Mouse (Mus musculus) T-helper 2 cell (primary cell): ENCODE results near the gene Anpep.

Source experiments
- in situ Hi-C: fragments of 300-600 bp; cut with MboI, MseI; formaldehyde crosslinking; loops from one replicate; pipeline ENCODE4 v1.15.1; 2025; ENCODE audit warnings: high pct_unique_total_duplicates

Anpep gene

GRCm38 (mm10) chr7:79866294-79867000 lies 5.6 kb upstream of the Anpep start:
- in situ Hi-C loops = no loop called here

GRCm38 (mm10) chr7:79861794-79862193 lies 935 bp upstream of the Anpep start:
- in situ Hi-C loops = no loop called here

GRCm38 (mm10) chr7:79858956-79859630 lies 1.8 kb downstream of the Anpep start:
- in situ Hi-C loops = no loop called here

- in situ Hi-C loops = no loop called here
Observed at GRCm38 (mm10) chr7:79858202-79858934, 2.5 kb downstream of the Anpep start.

GRCm38 (mm10) chr7:79856305-79856704 lies 4.6 kb downstream of the Anpep start:
- in situ Hi-C loops = no loop called here

- in situ Hi-C loops = no loop called here
Observed at GRCm38 (mm10) chr7:79847456-79848451, 13.1 kb downstream of the Anpep start.

- in situ Hi-C loops = no loop called here
Observed at GRCm38 (mm10) chr7:79846342-79846741, 14.5 kb downstream of the Anpep start.

- in situ Hi-C loops = no loop called here
Observed at GRCm38 (mm10) chr7:79844090-79844802, 16.6 kb downstream of the Anpep start.

GRCm38 (mm10) chr7:79842163-79842562 lies 18.7 kb downstream of the Anpep start:
- in situ Hi-C loops = no loop called here

GRCm38 (mm10) chr7:79837247-79837646 lies 23.6 kb downstream of the Anpep start:
- in situ Hi-C loops = no loop called here

- in situ Hi-C loops = no loop called here
Observed at GRCm38 (mm10) chr7:79835196-79835595, 25.7 kb downstream of the Anpep start.

GRCm38 (mm10) chr7:79832980-79833379 lies 27.9 kb downstream of the Anpep start:
- in situ Hi-C loops = no loop called here

GRCm38 (mm10) chr7:79831585-79831984 lies 29.3 kb downstream of the Anpep start:
- in situ Hi-C loops = no loop called here

- in situ Hi-C loops = no loop called here
Observed at GRCm38 (mm10) chr7:79831145-79831544, 29.7 kb downstream of the Anpep start.

- in situ Hi-C loops = no loop called here
Observed at GRCm38 (mm10) chr7:79828341-79828740, 32.5 kb downstream of the Anpep start.

- in situ Hi-C loops = no loop called here
Observed at GRCm38 (mm10) chr7:79822092-79822695, 38.7 kb downstream of the Anpep start.

- in situ Hi-C loops = no loop called here
Observed at GRCm38 (mm10) chr7:79819996-79820395, 40.9 kb downstream of the Anpep start.

- in situ Hi-C loops = no loop called here
Observed at GRCm38 (mm10) chr7:79819515-79819914, 41.3 kb downstream of the Anpep start.

GRCm38 (mm10) chr7:79818321-79818720 lies 42.5 kb downstream of the Anpep start:
- in situ Hi-C loops = no loop called here

GRCm38 (mm10) chr7:79813409-79813808 lies 47.5 kb downstream of the Anpep start:
- in situ Hi-C loops = no loop called here
